Mouse (Mus musculus): ENCODE data around the gene Kcnk13.

Gene Kcnk13

GRCm38 (mm10) chr12:100015146-100015545, 50.8 kb downstream of the Kcnk13 start:
- DNase-seq (ENCODE audit: low spot score) = no peak

- no peak for DNase-seq (ENCODE audit: low spot score)
Observed at GRCm38 (mm10) chr12:100017709-100018108, 53.4 kb downstream of the Kcnk13 start.

DNA sequence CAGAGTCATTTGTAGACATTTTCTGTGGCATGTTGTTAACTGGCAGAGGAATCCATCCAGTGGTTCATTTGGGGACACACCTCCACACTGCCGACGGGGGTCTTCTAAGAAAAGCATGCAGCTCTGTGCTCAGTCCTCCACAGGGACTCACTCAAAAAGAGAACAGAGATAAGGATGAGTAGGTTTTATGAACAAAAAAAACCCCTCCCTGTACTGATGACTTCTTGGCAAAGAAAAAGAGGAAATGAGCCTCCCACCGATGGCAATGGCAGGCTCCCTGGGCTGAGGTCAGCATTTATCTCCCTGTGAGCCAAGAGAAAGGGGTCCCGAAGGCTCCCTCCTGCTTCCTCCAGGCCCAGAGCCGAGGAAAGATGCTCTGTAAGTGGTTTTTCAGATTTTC, 58.2 kb downstream of the Kcnk13 start:
- DNase-seq (ENCODE audit: low spot score) = no peak

DNA sequence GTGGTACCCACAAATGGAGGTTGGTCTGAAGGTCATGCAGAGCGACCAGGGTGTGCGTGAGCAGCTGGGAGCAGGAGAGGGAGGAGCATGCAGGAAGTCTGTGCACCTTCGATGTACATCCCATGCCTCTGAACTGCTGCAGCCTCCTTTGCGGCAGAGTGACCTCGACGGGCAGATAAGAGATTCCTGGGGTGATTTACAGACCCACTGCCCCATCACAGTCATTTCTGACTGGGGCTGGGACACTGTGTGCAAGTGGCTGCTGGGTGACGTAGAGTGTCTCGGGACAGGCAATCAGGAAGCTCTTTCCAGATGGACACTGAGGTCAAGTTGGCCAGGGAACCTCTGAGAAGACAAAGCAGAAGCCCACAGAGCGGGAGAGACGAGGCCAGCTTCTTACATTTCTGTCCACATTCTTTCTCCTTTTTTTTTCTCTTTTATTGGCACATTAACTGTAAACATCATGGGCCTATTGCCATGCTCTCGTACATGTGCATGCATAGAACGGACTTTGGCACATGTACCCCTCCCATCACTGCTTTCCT, 59.6 kb downstream of the Kcnk13 start:
- DNase-seq (ENCODE audit: low spot score) = no peak

- no peak for DNase-seq (ENCODE audit: low spot score)
Observed at GRCm38 (mm10) chr12:100025675-100026074, 61.4 kb downstream of the Kcnk13 start.

GRCm38 (mm10) chr12:100026715-100027245, 62.5 kb downstream of the Kcnk13 start:
- DNase-seq (ENCODE audit: low spot score) = no peak

GRCm38 (mm10) chr12:100027281-100027680, 63.0 kb downstream of the Kcnk13 start:
- no peak for DNase-seq (ENCODE audit: low spot score)

- DNase-seq (ENCODE audit: low spot score) = no peak
Observed at GRCm38 (mm10) chr12:100031681-100032080, 67.4 kb downstream of the Kcnk13 start.

- DNase-seq (ENCODE audit: low spot score) = no peak
Observed at GRCm38 (mm10) chr12:100032521-100032920, 68.2 kb downstream of the Kcnk13 start.

GRCm38 (mm10) chr12:100038741-100039262, 74.5 kb downstream of the Kcnk13 start:
- DNase-seq (ENCODE audit: low spot score) = no peak

- DNase-seq (ENCODE audit: low spot score) = no peak
Observed at GRCm38 (mm10) chr12:100042116-100042515, 77.8 kb downstream of the Kcnk13 start.

DNA sequence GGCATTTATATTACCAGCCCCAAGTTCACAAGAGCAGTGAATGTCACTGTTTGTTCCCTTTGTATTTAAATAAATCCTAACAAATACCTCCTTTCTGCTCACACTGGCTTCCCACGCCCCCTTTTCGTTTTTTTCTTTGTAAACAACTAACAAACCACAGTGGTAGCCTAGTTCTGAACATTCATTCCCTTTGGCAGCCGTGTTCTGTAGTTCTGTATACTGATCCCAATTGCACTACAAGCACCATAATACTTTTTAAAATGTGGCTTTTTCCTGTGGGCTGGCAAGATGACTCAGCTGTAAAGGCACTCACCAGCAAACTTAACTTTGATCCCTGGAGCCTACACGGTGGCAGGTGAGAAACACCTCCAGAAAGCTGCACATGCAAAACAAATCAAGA, 80.4 kb downstream of the Kcnk13 start:
- no peak for DNase-seq (ENCODE audit: low spot score)

- no peak for DNase-seq (ENCODE audit: low spot score)
Observed at GRCm38 (mm10) chr12:100050552-100050951, 86.3 kb downstream of the Kcnk13 start.

GRCm38 (mm10) chr12:100053617-100054016, 89.3 kb downstream of the Kcnk13 start:
- no peak for DNase-seq (ENCODE audit: low spot score)

GRCm38 (mm10) chr12:100061071-100061470, 96.8 kb downstream of the Kcnk13 start:
- no peak for DNase-seq (ENCODE audit: low spot score)

GRCm38 (mm10) chr12:100061826-100062225, 97.5 kb downstream of the Kcnk13 start:
- no peak for DNase-seq (ENCODE audit: low spot score)

DNA sequence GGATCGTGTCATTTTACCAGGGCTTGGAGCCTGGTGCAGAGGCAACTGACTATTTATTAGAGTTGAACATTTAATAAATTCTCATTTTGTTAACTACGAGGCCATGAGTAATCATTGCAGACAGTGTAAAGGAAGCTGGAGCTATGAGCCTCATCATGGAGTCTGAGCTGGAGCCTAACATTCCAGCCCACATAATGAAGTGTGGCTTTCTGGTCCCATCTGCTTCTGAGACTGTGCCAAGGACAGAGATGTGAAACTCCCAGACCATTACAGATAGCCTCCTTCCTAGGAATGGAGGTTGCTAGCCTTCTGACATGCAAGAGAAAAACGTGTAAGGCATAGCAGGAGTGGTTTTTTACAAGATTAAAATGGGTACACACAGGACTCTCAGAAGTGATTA, 98.3 kb downstream of the Kcnk13 start:
- no peak for DNase-seq (ENCODE audit: low spot score)

- DNase-seq (ENCODE audit: low spot score) = no peak
Observed at GRCm38 (mm10) chr12:100065109-100065508, 100.8 kb downstream of the Kcnk13 start.

- DNase-seq (ENCODE audit: low spot score) = no peak
Observed at GRCm38 (mm10) chr12:100067477-100067876, 103.2 kb downstream of the Kcnk13 start.

DNA sequence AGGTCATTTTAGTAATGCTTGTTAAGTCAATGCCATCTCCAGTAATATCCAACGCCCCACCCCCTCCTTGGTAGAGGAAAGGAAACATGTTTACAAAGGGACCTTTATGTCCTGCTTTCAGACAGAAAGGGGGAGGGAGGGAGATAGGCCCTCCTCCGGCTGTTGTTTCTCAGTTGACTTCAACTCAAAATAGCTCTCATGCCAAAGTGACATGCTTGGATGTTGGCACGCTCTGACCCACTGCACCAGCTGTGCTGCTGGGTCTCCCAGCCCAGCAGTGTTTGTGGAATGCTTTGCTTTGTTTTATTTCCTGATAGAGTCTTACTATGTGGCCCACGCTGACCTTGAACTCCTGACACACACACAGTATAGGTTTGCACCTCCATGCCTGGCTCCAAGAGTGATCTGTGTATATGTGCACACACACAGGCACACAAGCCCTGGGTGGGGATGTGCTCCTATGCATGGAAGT, 108.9 kb downstream of the Kcnk13 start:
- DNase-seq (ENCODE audit: low spot score) = no peak

- DNase-seq (ENCODE audit: low spot score) = peak; percentile 8
Observed at GRCm38 (mm10) chr12:100075715-100076114, 111.4 kb downstream of the Kcnk13 start.

DNA sequence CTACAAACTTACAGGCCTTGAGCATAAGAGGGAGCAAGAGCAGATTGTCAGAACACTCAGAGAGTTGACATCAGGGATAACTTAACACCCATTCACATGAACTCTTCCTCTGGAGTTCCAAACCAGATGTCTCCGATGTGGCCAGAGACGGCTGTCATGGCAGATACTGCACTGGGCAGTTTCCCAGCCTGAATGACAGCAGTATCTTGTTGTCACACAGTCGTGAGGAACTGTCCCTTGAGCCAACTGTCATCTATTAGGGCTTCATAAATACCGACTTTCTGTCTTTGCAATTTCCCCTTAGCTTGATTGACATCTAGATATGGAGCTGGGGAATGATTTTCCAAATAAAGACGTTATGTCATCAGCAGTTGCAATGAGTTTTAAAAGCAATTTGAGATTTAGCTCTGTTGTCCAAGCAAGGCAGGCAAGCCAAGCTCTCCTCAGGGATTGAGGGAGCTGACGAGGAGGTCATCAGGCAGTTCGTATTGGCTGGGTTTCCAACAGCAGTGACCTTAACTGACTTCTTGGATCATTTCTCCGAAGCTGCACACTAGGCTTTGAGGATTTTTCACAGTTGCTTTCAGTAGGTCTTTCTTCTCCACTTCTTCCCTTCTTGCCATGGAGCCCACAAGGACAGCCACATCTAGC, 115.5 kb downstream of the Kcnk13 start:
- DNase-seq (ENCODE audit: low spot score) = no peak

DNA sequence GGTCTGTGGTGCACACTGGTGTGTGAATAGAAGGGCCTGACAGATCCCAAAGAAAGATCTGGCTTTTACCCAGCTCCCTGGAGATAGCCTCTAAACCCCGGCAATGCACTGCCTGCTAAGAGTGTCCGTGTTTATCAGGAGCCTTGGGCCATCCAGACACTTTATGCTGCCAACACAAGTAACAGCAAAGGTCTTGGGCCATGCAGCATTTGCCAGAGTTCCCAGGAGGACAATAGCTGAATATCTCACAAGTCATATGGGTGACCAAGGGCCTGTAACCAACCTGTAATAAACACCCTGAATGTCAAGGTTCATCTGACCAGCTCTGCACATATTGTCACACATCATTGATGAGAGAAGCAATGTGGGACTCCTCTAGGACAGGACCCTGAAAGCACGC, 123.7 kb downstream of the Kcnk13 start:
- DNase-seq (ENCODE audit: low spot score) = no peak

DNA sequence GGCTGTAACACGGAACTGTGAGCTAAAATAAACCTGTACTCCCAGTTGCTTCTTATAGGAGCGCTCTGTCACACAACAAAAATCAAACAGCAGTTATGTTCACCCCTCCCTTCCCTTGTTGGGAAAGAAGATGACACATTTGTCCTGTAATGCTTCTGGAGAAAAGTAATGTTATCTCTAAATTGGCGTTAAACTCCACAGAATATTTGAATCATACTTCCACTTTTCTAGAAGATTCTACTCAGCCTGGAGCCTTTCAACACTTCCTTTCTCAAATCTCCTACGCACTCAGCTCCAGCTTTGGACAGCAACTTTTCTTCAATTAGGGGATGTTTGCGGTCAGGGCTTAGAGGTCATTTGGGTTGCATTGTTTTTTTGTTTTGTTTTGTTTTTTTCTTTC, 125.0 kb downstream of the Kcnk13 start:
- DNase-seq (ENCODE audit: low spot score) = no peak
